Mouse (Mus musculus): ENCODE measurements around the gene Chmp6. TPM values are rescaled to one million over a fixed set of nuclear protein-coding genes. Genes with fewer than 3 reads are reported as not detected.

Gene Chmp6
- polyA plus RNA-seq, 1 experiment: 87.3 TPM

DNA sequence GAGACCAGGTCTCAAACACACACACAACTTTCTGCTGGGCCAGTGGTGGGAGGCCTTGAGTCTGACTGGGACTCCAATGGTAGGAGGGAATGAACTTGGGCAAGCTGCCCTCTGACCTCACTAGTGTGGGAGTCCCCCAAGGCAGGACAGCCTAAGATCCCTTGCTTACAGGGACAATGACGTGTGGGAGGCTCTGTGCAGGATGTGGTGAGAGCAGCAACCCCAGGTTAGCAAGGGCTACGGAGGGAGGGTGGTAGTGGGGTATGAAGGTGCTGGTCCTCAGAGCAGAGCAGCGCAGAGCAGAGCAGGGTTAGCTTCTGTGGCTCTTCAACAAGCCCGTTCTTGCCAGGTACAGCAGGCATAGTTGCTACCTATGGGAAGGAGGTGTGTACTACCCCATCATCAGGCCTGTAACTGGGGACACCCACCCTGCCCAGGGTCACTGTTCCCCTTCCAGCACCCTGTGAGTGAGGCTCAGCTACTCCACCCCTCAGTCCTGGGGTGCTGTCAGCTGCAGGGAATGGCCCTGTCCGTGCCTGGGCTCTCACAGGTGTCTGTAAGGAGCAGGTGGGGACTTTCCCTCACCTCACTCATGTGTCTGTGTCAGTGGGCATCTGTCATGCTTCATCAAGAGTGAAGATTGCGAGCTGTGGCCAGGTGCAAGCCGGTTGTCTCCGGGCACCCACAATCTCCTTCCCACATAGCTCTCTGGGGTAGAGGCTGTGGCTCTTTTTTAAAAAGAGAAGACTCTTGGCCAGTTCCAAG lies 20.8 kb downstream of the Chmp6 start:
- WGBS: 72% methylated on average over 8 of the region's 8 CpGs
- no peak for DNase-seq (ENCODE audit: low read depth, low spot score)

DNA sequence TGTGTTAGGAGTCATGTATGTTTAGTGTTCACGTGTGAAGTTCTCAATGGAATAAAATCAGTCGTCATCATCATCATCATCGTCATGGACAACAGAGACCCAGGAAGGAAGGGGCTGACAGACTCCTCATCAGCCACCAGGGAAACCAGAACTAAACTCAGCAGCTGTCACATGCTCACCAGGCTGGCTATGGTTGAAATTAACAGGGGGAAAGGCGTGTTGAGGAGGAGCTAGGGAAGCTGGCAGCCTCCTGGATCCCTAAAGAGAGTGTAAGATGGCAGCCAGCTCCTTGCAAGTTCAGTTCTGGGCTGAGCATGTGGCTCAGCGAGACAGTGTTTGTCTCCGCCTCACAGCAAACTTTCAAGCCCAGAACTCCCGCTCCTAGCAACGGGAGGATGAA lies 21.5 kb downstream of the Chmp6 start:
- no peak for DNase-seq (ENCODE audit: low read depth, low spot score)
- 71% methylated on average over 8 of the region's 8 CpGs for WGBS

GRCm38 (mm10) chr11:119935457-119935856 lies 22.2 kb downstream of the Chmp6 start:
- DNase-seq (ENCODE audit: low read depth, low spot score): no peak
- 50% methylated on average over 6 of the region's 6 CpGs for WGBS

DNA sequence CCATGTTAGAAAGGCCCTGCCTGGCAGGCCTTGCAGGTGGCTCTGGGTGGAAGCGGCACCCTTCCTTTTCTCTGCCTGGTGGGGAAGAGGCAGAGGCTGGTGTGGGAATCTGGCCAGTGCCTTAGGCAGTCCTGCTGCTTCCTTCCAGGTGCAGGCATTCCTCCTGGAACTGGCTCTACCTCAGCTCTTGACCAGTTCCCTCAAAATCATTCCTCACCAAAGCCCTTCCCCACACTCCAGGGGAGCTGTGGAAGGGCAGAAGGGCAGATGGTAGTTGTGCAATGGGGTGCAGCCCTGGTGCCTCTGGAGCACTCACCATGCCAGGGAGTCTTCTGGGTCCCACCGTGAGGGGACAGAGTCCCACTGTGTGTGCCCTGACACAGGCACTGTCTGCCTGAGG lies 23.2 kb downstream of the Chmp6 start:
- no peak for DNase-seq (ENCODE audit: low read depth, low spot score)
- WGBS: 68% methylated on average over 2 of the region's 2 CpGs

DNA sequence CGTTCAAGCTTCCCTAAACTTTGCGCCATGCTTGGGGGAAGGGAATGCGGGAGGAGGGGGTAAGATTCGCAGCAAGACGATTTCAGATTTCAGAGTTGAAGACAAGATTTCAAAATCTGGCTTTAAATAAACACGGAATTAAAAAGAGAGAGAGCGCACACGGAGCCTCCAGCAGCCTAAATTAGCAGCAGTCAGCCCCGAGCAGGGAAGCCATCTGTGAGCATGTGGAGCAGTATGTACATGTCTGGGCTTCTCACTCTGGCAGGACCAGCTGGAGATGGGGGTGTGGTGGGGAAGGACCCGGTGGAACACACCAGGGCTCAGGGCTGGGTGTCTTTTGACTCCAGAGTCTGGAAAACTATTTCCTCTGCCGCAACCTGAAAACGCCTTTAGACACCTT lies 24.0 kb downstream of the Chmp6 start:
- WGBS: 51% methylated on average over 12 of the region's 12 CpGs
- DNase-seq (ENCODE audit: low read depth, low spot score): no peak

DNA sequence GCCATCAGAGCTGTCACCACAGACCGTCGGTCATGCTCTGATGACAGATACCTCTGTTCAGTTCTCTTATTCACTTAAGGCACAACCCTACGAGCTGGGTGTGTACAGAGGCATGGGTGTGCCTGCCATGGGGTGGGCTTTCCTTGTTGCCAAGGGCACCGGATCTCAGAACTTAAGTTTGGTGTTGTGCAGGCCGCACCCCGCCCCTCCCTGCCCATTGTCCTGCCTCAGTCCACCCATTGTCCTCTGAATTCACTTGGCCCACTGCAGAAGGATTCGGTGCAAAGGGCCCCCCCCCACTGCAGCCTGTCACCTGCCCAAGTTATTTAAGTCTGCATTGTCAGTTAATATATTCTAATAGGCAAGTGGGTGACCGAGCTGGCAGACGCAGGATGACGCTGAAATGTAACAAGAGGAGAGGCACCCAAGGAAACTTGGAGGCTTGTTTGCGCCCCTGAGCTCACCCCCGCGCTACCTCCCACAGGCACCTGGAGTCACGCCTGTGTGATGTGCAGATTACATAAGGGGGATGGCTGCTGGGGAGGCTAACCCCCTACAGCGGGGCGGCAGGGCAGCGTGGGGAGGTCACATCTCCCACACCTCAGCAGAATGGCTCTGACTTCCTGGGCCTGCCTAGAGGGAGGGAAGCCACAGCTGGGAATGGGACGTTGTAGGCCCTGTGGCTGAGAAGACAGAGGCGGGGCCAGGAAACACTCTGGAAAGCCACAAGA lies 24.7 kb downstream of the Chmp6 start:
- WGBS: 40% methylated on average over 19 of the region's 19 CpGs
- no peak for DNase-seq (ENCODE audit: low read depth, low spot score)

DNA sequence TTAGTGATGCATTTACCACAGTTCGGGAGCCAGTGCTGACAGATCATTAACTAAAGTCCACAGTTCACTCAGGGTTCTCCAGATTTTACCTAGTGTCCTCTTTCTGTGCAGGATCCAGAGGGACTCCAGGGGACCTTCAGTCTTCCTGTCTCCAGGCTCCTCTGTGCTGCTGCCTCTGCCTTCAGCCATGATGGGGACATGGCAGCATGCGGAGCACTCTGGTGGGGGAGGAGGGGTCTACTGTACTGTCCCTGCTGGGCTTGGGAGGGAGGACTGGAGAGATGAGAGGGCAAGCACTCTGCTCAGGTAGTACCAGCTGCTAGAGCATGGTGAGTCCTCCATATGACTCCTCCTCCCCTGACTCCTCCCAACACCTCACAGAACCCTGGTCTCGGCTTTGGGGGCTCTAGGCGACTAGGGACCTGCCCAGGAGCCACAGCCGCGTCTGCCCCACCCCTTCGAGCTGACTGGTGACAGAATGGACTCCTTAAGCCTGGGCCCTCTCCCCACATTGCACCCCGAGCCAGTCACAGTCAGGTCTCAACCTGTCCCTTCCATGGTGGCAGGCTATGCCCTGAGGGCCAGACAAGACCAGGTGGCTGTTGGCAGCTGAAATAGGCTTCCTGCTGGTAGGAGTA lies 26.0 kb downstream of the Chmp6 start:
- WGBS: 34% methylated on average over 8 of the region's 8 CpGs
- no peak for DNase-seq (ENCODE audit: low read depth, low spot score)

GRCm38 (mm10) chr11:119939711-119940106 lies 26.5 kb downstream of the Chmp6 start:
- WGBS: 67% methylated on average over 4 of the region's 4 CpGs
- no peak for DNase-seq (ENCODE audit: low read depth, low spot score)

- WGBS: 88% methylated on average over 11 of the region's 11 CpGs
- DNase-seq (ENCODE audit: low read depth, low spot score): no peak
Observed at GRCm38 (mm10) chr11:119940142-119940541, 26.9 kb downstream of the Chmp6 start.

DNA sequence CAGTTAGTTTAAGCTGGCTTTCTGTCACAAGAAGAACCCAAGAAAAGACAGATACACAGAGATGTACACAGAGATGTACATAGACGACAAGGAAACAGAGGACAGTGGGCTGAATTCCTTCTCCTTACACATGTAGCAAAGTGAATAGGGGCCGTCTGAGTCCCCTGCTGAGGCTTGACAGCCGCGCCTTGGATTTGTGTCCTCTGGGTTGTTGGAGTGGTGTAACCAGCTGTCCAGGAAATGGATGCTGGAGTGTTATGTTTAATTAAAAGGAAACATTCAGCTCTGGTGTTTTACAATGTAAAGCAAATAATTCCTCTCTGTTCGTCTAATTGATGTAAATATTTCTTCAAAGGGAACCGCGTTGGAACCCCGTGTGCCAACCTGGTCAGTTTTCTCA lies 28.6 kb downstream of the Chmp6 start:
- DNase-seq (ENCODE audit: low read depth, low spot score): no peak
- 8% methylated on average over 8 of the region's 8 CpGs for WGBS

DNA sequence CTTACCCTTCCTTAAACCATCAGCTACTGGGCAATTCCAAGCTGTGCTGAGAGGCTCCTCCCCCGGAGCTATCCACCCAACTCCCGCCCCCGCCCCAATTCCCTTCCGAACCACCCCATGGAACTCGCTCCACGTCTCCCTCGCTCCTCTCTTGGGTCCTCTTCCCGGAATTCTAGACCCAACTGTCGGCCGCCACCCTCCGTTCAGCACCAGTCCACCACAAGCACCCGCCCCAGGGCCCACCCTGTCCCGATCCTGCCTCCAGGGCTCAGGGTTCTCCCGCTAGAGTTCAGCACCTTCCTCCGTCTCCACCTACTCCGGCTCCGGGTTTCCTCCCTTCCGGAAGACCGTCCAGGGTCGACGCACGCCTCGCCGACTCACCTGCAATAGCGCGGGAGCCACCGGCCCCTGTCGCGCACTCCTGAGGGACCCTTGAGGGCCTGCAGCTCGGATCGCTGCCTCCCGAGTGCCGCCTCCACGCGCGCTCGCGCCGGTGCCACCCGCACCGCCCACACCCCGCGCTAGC lies 29.0 kb downstream of the Chmp6 start:
- under 1% methylated on average over 43 of the region's 43 CpGs for WGBS
- DNase-seq (ENCODE audit: low read depth, low spot score): no peak

GRCm38 (mm10) chr11:119942727-119943427 lies 29.6 kb downstream of the Chmp6 start, which contains the start of gene Baiap2:
Gene Baiap2 (plus strand): TSS chr11:119942763.
- DNase-seq (ENCODE audit: low read depth, low spot score): peak; percentile 85
- WGBS: 1% methylated on average over 76 of the region's 79 CpGs

- no peak for DNase-seq (ENCODE audit: low read depth, low spot score)
- WGBS: 5% methylated on average over 32 of the region's 32 CpGs
Observed at GRCm38 (mm10) chr11:119943428-119943988, 30.3 kb downstream of the Chmp6 start.

DNA sequence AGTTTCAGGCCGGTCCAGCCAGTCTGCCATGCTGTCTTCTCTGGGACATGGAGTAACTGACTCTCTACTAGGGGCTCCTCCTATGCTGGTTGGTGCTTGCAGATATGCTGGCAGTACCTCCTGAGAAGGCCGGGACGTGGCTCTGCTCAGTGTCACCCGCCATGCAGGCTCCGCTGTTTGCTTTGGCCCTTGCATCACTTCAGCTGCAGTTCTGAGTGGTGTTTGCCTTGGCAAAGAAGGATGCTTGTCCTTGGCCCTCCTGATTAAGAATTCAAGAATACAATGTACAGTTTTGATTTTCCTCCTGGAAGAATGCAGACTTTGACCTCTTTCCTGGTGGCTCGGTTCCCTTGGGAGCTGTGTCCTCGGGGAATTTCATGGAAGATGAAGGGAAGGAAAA lies 32.1 kb downstream of the Chmp6 start:
- DNase-seq (ENCODE audit: low read depth, low spot score): no peak
- WGBS: 30% methylated on average over 7 of the region's 7 CpGs

GRCm38 (mm10) chr11:119947426-119947825 lies 34.2 kb downstream of the Chmp6 start:
- 95% methylated on average over 1 of the region's 1 CpGs for WGBS
- DNase-seq (ENCODE audit: low read depth, low spot score): no peak

GRCm38 (mm10) chr11:119947897-119948296 lies 34.7 kb downstream of the Chmp6 start:
- DNase-seq (ENCODE audit: low read depth, low spot score): no peak
- WGBS: 56% methylated on average over 2 of the region's 2 CpGs

DNA sequence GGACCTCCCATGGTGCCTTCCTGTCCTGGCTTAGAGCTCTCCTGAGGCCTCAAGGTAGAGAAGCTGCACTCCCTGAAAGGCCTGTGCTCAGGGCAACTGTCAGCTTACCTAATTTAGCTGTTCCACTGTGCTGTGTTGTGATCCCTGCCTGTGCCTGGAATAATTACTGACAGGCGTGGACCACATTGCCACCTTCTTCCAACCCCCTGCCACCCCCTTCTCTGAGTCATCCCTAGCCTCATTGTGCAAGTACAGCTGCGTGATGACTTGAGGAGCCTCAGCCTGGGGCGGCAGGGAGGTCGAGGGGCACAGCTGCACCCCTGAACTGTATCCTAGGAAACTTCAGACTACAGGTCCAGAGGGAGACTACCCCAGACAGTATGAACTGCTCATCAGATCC lies 35.1 kb downstream of the Chmp6 start:
- DNase-seq (ENCODE audit: low read depth, low spot score): no peak
- 47% methylated on average over 4 of the region's 4 CpGs for WGBS

- no peak for DNase-seq (ENCODE audit: low read depth, low spot score)
Observed at GRCm38 (mm10) chr11:119948803-119949202, 35.6 kb downstream of the Chmp6 start.

GRCm38 (mm10) chr11:119950535-119950934 lies 37.3 kb downstream of the Chmp6 start:
- no peak for DNase-seq (ENCODE audit: low read depth, low spot score)
- WGBS: 91% methylated on average over 3 of the region's 3 CpGs

More at GRCm38 (mm10) chr11:119948803-119949202, 35.6 kb downstream of the Chmp6 start:
- 80% methylated on average over 2 of the region's 2 CpGs for WGBS
